Mouse (Mus musculus): ENCODE results near the gene Izumo1r. TPM values are rescaled to one million over a fixed set of nuclear protein-coding genes. Genes with fewer than 3 reads are reported as not detected.

Gene Izumo1r
- polyA plus RNA-seq, 1 experiment from 2014 or later, result not detected

GRCm38 (mm10) chr9:14931943-14932342 is 28.2 kb upstream of the Izumo1r start:
- no peak overlapping the region for H3K4me2 ChIP-seq (ENCODE audit: low read length)
- ATAC-seq (ENCODE audit: low FRiP score, low TSS enrichment) (no peak), DNase-seq (no peak)
- no peaks in the 10 kb centered on the region for H3K9me3 ChIP-seq (ENCODE audit: control insufficient read depth, low read length)
- no peak overlapping the region for H3K9ac ChIP-seq (replicated peaks; ENCODE audit: low read length)
- H3K27me3 ChIP-seq (ENCODE audit: control insufficient read depth, insufficient read depth, low read length), result no peaks in the 10 kb centered on the region
- WGBS, result 77% methylated on average over 7 of the region's 7 CpGs
- no peaks in the 10 kb centered on the region for H3K4me1 ChIP-seq (ENCODE audit: control insufficient read depth, insufficient read depth, low read length)
- no peak overlapping the region for H3K4me3 ChIP-seq (replicated peaks; ENCODE audit: low read depth, low read length)
- H3K36me3 ChIP-seq (ENCODE audit: control insufficient read depth, insufficient read depth, low read length), result no peaks in the 10 kb centered on the region
- H3K27ac ChIP-seq (replicated peaks; ENCODE audit: low read depth, low read length), result no peak overlapping the region

- no peak overlapping the region for H3K4me3 ChIP-seq (replicated peaks; ENCODE audit: low read depth, low read length)
- no peak overlapping the region for H3K4me2 ChIP-seq (ENCODE audit: low read length)
- WGBS, result 90% methylated on average over 8 of the region's 8 CpGs
- ATAC-seq (ENCODE audit: low FRiP score, low TSS enrichment) (no peak), DNase-seq (no peak)
- no peaks in the 10 kb centered on the region for H3K9me3 ChIP-seq (ENCODE audit: control insufficient read depth, low read length)
- H3K4me1 ChIP-seq (ENCODE audit: control insufficient read depth, insufficient read depth, low read length), result no peaks in the 10 kb centered on the region
- H3K27me3 ChIP-seq (ENCODE audit: control insufficient read depth, insufficient read depth, low read length), result no peaks in the 10 kb centered on the region
- no peak overlapping the region for H3K27ac ChIP-seq (replicated peaks; ENCODE audit: low read depth, low read length)
- H3K9ac ChIP-seq (replicated peaks; ENCODE audit: low read length), result no peak overlapping the region
- no peaks in the 10 kb centered on the region for H3K36me3 ChIP-seq (ENCODE audit: control insufficient read depth, insufficient read depth, low read length)
Observed at GRCm38 (mm10) chr9:14931211-14931610, 27.5 kb upstream of the Izumo1r start.

- no peaks in the 10 kb centered on the region for H3K36me3 ChIP-seq (ENCODE audit: control insufficient read depth, insufficient read depth, low read length)
- no peaks in the 10 kb centered on the region for H3K4me1 ChIP-seq (ENCODE audit: control insufficient read depth, insufficient read depth, low read length)
- no peak overlapping the region for H3K4me2 ChIP-seq (ENCODE audit: low read length)
- H3K9me3 ChIP-seq (ENCODE audit: control insufficient read depth, low read length), result no peaks in the 10 kb centered on the region
- ATAC-seq (ENCODE audit: low FRiP score, low TSS enrichment) (no peak), DNase-seq (no peak)
- H3K4me3 ChIP-seq (replicated peaks; ENCODE audit: low read depth, low read length), result no peak overlapping the region
- no peak overlapping the region for H3K27ac ChIP-seq (replicated peaks; ENCODE audit: low read depth, low read length)
- no peak overlapping the region for H3K9ac ChIP-seq (replicated peaks; ENCODE audit: low read length)
- no peaks in the 10 kb centered on the region for H3K27me3 ChIP-seq (ENCODE audit: control insufficient read depth, insufficient read depth, low read length)
- 48% methylated on average over 1 of the region's 1 CpGs for WGBS
Observed at GRCm38 (mm10) chr9:14926593-14926992, 22.8 kb upstream of the Izumo1r start.

- H3K4me1 ChIP-seq (ENCODE audit: control insufficient read depth, insufficient read depth, low read length), result no peaks in the 10 kb centered on the region
- no peak overlapping the region for H3K4me2 ChIP-seq (ENCODE audit: low read length)
- H3K36me3 ChIP-seq (ENCODE audit: control insufficient read depth, insufficient read depth, low read length), result no peaks in the 10 kb centered on the region
- H3K27me3 ChIP-seq (ENCODE audit: control insufficient read depth, insufficient read depth, low read length), result no peaks in the 10 kb centered on the region
- no peak overlapping the region for H3K27ac ChIP-seq (replicated peaks; ENCODE audit: low read depth, low read length)
- no peak for ATAC-seq (ENCODE audit: low FRiP score, low TSS enrichment)
- no peaks in the 10 kb centered on the region for H3K9me3 ChIP-seq (ENCODE audit: control insufficient read depth, low read length)
- DNase-seq, result no peak
- no peak overlapping the region for H3K4me3 ChIP-seq (replicated peaks; ENCODE audit: low read depth, low read length)
- no peak overlapping the region for H3K9ac ChIP-seq (replicated peaks; ENCODE audit: low read length)
- WGBS, result 77% methylated on average over 4 of the region's 4 CpGs
Observed at GRCm38 (mm10) chr9:14923625-14924024, 19.9 kb upstream of the Izumo1r start.

GRCm38 (mm10) chr9:14921971-14922560 is 18.3 kb upstream of the Izumo1r start:
- no peaks in the 10 kb centered on the region for H3K9me3 ChIP-seq (ENCODE audit: control insufficient read depth, low read length)
- H3K9ac ChIP-seq (replicated peaks; ENCODE audit: low read length), result no peak overlapping the region
- WGBS, result 37% methylated on average over 1 of the region's 1 CpGs
- ATAC-seq (ENCODE audit: low FRiP score, low TSS enrichment) (no peak), DNase-seq (no peak)
- H3K27me3 ChIP-seq (ENCODE audit: control insufficient read depth, insufficient read depth, low read length), result no peaks in the 10 kb centered on the region
- no peaks in the 10 kb centered on the region for H3K4me1 ChIP-seq (ENCODE audit: control insufficient read depth, insufficient read depth, low read length)
- H3K36me3 ChIP-seq (ENCODE audit: control insufficient read depth, insufficient read depth, low read length), result no peaks in the 10 kb centered on the region
- H3K4me3 ChIP-seq (replicated peaks; ENCODE audit: low read depth, low read length), result no peak overlapping the region
- no peak overlapping the region for H3K27ac ChIP-seq (replicated peaks; ENCODE audit: low read depth, low read length)
- no peak overlapping the region for H3K4me2 ChIP-seq (ENCODE audit: low read length)

- no peak overlapping the region for H3K4me2 ChIP-seq (ENCODE audit: low read length)
- no peaks in the 10 kb centered on the region for H3K9me3 ChIP-seq (ENCODE audit: control insufficient read depth, low read length)
- no peaks in the 10 kb centered on the region for H3K4me1 ChIP-seq (ENCODE audit: control insufficient read depth, insufficient read depth, low read length)
- H3K27me3 ChIP-seq (ENCODE audit: control insufficient read depth, insufficient read depth, low read length), result no peaks in the 10 kb centered on the region
- no peak overlapping the region for H3K9ac ChIP-seq (replicated peaks; ENCODE audit: low read length)
- WGBS, result 57% methylated on average over 4 of the region's 4 CpGs
- ATAC-seq (ENCODE audit: low FRiP score, low TSS enrichment) (no peak), DNase-seq (no peak)
- no peaks in the 10 kb centered on the region for H3K36me3 ChIP-seq (ENCODE audit: control insufficient read depth, insufficient read depth, low read length)
- no peak overlapping the region for H3K27ac ChIP-seq (replicated peaks; ENCODE audit: low read depth, low read length)
- H3K4me3 ChIP-seq (replicated peaks; ENCODE audit: low read depth, low read length), result no peak overlapping the region
Observed at GRCm38 (mm10) chr9:14921254-14921653, 17.5 kb upstream of the Izumo1r start.

- Histone ChIP-seq H3K9me3 (ENCODE audit: control insufficient read depth, low read length) (no peaks in the 10 kb centered on the region), H3K27me3 (ENCODE audit: control insufficient read depth, insufficient read depth, low read length) (no peaks in the 10 kb centered on the region), H3K27ac (replicated peaks; ENCODE audit: low read depth, low read length) (no peak overlapping the region), H3K4me2 (ENCODE audit: low read length) (no peak overlapping the region), H3K4me3 (replicated peaks; ENCODE audit: low read depth, low read length) (no peak overlapping the region), H3K9ac (replicated peaks; ENCODE audit: low read length) (no peak overlapping the region), H3K36me3 (ENCODE audit: control insufficient read depth, insufficient read depth, low read length) (no peaks in the 10 kb centered on the region), H3K4me1 (ENCODE audit: control insufficient read depth, insufficient read depth, low read length) (no peaks in the 10 kb centered on the region)
- no peak for DNase-seq
- 77% methylated on average over 4 of the region's 4 CpGs for WGBS
- no peak for ATAC-seq (ENCODE audit: low FRiP score, low TSS enrichment)
Observed at GRCm38 (mm10) chr9:14920608-14921007, 16.9 kb upstream of the Izumo1r start.

GRCm38 (mm10) chr9:14918825-14919668 is 15.3 kb upstream of the Izumo1r start:
- Histone ChIP-seq H3K27me3 (ENCODE audit: control insufficient read depth, insufficient read depth, low read length) (no peaks in the 10 kb centered on the region), H3K9me3 (ENCODE audit: control insufficient read depth, low read length) (no peaks in the 10 kb centered on the region), H3K4me2 (ENCODE audit: low read length) (no peak overlapping the region), H3K9ac (replicated peaks; ENCODE audit: low read length) (no peak overlapping the region), H3K36me3 (ENCODE audit: control insufficient read depth, insufficient read depth, low read length) (no peaks in the 10 kb centered on the region), H3K4me3 (replicated peaks; ENCODE audit: low read depth, low read length) (no peak overlapping the region), H3K4me1 (ENCODE audit: control insufficient read depth, insufficient read depth, low read length) (no peaks in the 10 kb centered on the region), H3K27ac (replicated peaks; ENCODE audit: low read depth, low read length) (no peak overlapping the region)
- ATAC-seq (ENCODE audit: low FRiP score, low TSS enrichment), result no peak
- 70% methylated on average over 5 of the region's 5 CpGs for WGBS
- DNase-seq, result no peak

GRCm38 (mm10) chr9:14917661-14918060 is 13.9 kb upstream of the Izumo1r start:
- no peak for ATAC-seq (ENCODE audit: low FRiP score, low TSS enrichment)
- DNase-seq, result no peak
- Histone ChIP-seq H3K9me3 (ENCODE audit: control insufficient read depth, low read length) (no peaks in the 10 kb centered on the region), H3K27me3 (ENCODE audit: control insufficient read depth, insufficient read depth, low read length) (no peaks in the 10 kb centered on the region), H3K4me1 (ENCODE audit: control insufficient read depth, insufficient read depth, low read length) (no peaks in the 10 kb centered on the region), H3K4me2 (ENCODE audit: low read length) (no peak overlapping the region), H3K27ac (replicated peaks; ENCODE audit: low read depth, low read length) (no peak overlapping the region), H3K4me3 (replicated peaks; ENCODE audit: low read depth, low read length) (no peak overlapping the region), H3K36me3 (ENCODE audit: control insufficient read depth, insufficient read depth, low read length) (no peaks in the 10 kb centered on the region), H3K9ac (replicated peaks; ENCODE audit: low read length) (no peak overlapping the region)
- 98% methylated on average over 2 of the region's 2 CpGs for WGBS

Data from midbrain, embryonic 14.5 days (tissue).